Mouse (Mus musculus): ENCODE results near the gene Ttc7b. TPM values are rescaled to one million over a fixed set of nuclear protein-coding genes. Genes with fewer than 3 reads are reported as not detected.

The Ttc7b gene
- total RNA-seq (2014; rRNA removed) (7.7 and 10.1 TPM in 2 replicates), polyA plus RNA-seq (2012; rRNA removed) (10.7 and 10.9 TPM in 2 replicates)

- Histone ChIP-seq H3K79me2 (ENCODE audit: control insufficient read depth, insufficient read depth, low read length) (peaks cover 25% of the 10 kb centered on the region), H3K4me3 (ENCODE audit: insufficient read depth, low read depth, low read length) (peak within 1 kb of the TSS; percentile 86), H3K27me3 (ENCODE audit: control insufficient read depth, insufficient read depth, low read length) (no peaks in the 10 kb centered on the region), H3K9ac (ENCODE audit: low read depth, low read length) (peak within 1 kb of the TSS; percentile 97), H3K27ac (replicated peaks; ENCODE audit: insufficient read depth, low read depth, low read length) (peak within 1 kb of the TSS; percentile 68), H3K36me3 (ENCODE audit: control insufficient read depth, insufficient read depth, low read length) (no peaks in the 10 kb centered on the region), H3K4me1 (ENCODE audit: control insufficient read depth, insufficient read depth, low read length) (peaks cover 18% of the 10 kb centered on the region)
- 10% methylated on average over 42 of the region's 42 CpGs for WGBS
- no peak for TF ChIP-seq POLR2A (IDR thresholded peaks at IDR 0.05; ENCODE audit: extremely low read depth, insufficient read depth, low read length)
- peak; percentile 64 for TF ChIP-seq CTCF (IDR thresholded peaks at IDR 0.05; ENCODE audit: low read depth, low read length)
- no peak for DNase-seq (ENCODE audit: extremely low read depth, low read depth, low spot score)
These were observed at the start of gene Ttc7b for GRCm38 (mm10) chr12:100520794-100521186. Gene Ttc7b, minus strand, starts transcription at chr12:100520826.

- Histone ChIP-seq H3K36me3 (ENCODE audit: control insufficient read depth, insufficient read depth, low read length) (peaks cover 6% of the 10 kb centered on the region), H3K27me3 (ENCODE audit: control insufficient read depth, insufficient read depth, low read length) (no peaks in the 10 kb centered on the region), H3K79me2 (ENCODE audit: control insufficient read depth, insufficient read depth, low read length) (no peaks in the 10 kb centered on the region), H3K27ac (replicated peaks; ENCODE audit: insufficient read depth, low read depth, low read length) (no peak overlapping the region), H3K9ac (ENCODE audit: low read depth, low read length) (no peak overlapping the region), H3K4me3 (ENCODE audit: insufficient read depth, low read depth, low read length) (no peak overlapping the region), H3K4me1 (ENCODE audit: control insufficient read depth, insufficient read depth, low read length) (no peaks in the 10 kb centered on the region)
- TF ChIP-seq CTCF (IDR thresholded peaks at IDR 0.05; ENCODE audit: low read depth, low read length): no peak
- no peak for TF ChIP-seq POLR2A (IDR thresholded peaks at IDR 0.05; ENCODE audit: extremely low read depth, insufficient read depth, low read length)
- no peak for DNase-seq (ENCODE audit: extremely low read depth, low read depth, low spot score)
- 93% methylated on average over 7 of the region's 7 CpGs for WGBS
These were observed 48.2 kb upstream of the Ttc7b start for GRCm38 (mm10) chr12:100568831-100569230.

GRCm38 (mm10) chr12:100568105-100568504, 47.5 kb upstream of the Ttc7b start:
- no peaks in the 10 kb centered on the region for H3K79me2 ChIP-seq (ENCODE audit: control insufficient read depth, insufficient read depth, low read length)
- TF ChIP-seq POLR2A (IDR thresholded peaks at IDR 0.05; ENCODE audit: extremely low read depth, insufficient read depth, low read length): no peak
- no peak for TF ChIP-seq CTCF (IDR thresholded peaks at IDR 0.05; ENCODE audit: low read depth, low read length)
- DNase-seq (ENCODE audit: extremely low read depth, low read depth, low spot score): no peak
- no peaks in the 10 kb centered on the region for H3K27me3 ChIP-seq (ENCODE audit: control insufficient read depth, insufficient read depth, low read length)
- H3K36me3 ChIP-seq (ENCODE audit: control insufficient read depth, insufficient read depth, low read length): peaks cover 6% of the 10 kb centered on the region
- H3K4me3 ChIP-seq (ENCODE audit: insufficient read depth, low read depth, low read length): no peak overlapping the region
- H3K9ac ChIP-seq (ENCODE audit: low read depth, low read length): no peak overlapping the region
- no peak overlapping the region for H3K27ac ChIP-seq (replicated peaks; ENCODE audit: insufficient read depth, low read depth, low read length)
- H3K4me1 ChIP-seq (ENCODE audit: control insufficient read depth, insufficient read depth, low read length): no peaks in the 10 kb centered on the region
- 82% methylated on average over 6 of the region's 6 CpGs for WGBS

- H3K4me3 ChIP-seq (ENCODE audit: insufficient read depth, low read depth, low read length): no peak overlapping the region
- H3K27ac ChIP-seq (replicated peaks; ENCODE audit: insufficient read depth, low read depth, low read length): no peak overlapping the region
- H3K4me1 ChIP-seq (ENCODE audit: control insufficient read depth, insufficient read depth, low read length): no peaks in the 10 kb centered on the region
- DNase-seq (ENCODE audit: extremely low read depth, low read depth, low spot score): no peak
- no peak for TF ChIP-seq POLR2A (IDR thresholded peaks at IDR 0.05; ENCODE audit: extremely low read depth, insufficient read depth, low read length)
- TF ChIP-seq CTCF (IDR thresholded peaks at IDR 0.05; ENCODE audit: low read depth, low read length): no peak
- H3K9ac ChIP-seq (ENCODE audit: low read depth, low read length): no peak overlapping the region
- H3K36me3 ChIP-seq (ENCODE audit: control insufficient read depth, insufficient read depth, low read length): peaks cover 6% of the 10 kb centered on the region
- 84% methylated on average over 3 of the region's 3 CpGs for WGBS
- H3K27me3 ChIP-seq (ENCODE audit: control insufficient read depth, insufficient read depth, low read length): no peaks in the 10 kb centered on the region
- H3K79me2 ChIP-seq (ENCODE audit: control insufficient read depth, insufficient read depth, low read length): no peaks in the 10 kb centered on the region
These were observed 47.0 kb upstream of the Ttc7b start for GRCm38 (mm10) chr12:100567627-100568026.

GRCm38 (mm10) chr12:100553675-100554074, 33.0 kb upstream of the Ttc7b start:
- WGBS: 92% methylated on average over 6 of the region's 6 CpGs
- no peak overlapping the region for H3K9ac ChIP-seq (ENCODE audit: low read depth, low read length)
- no peaks in the 10 kb centered on the region for H3K27me3 ChIP-seq (ENCODE audit: control insufficient read depth, insufficient read depth, low read length)
- no peak for DNase-seq (ENCODE audit: extremely low read depth, low read depth, low spot score)
- H3K79me2 ChIP-seq (ENCODE audit: control insufficient read depth, insufficient read depth, low read length): no peaks in the 10 kb centered on the region
- H3K4me1 ChIP-seq (ENCODE audit: control insufficient read depth, insufficient read depth, low read length): no peaks in the 10 kb centered on the region
- no peak overlapping the region for H3K4me3 ChIP-seq (ENCODE audit: insufficient read depth, low read depth, low read length)
- TF ChIP-seq CTCF (IDR thresholded peaks at IDR 0.05; ENCODE audit: low read depth, low read length) (no peak), POLR2A (IDR thresholded peaks at IDR 0.05; ENCODE audit: extremely low read depth, insufficient read depth, low read length) (no peak)
- H3K36me3 ChIP-seq (ENCODE audit: control insufficient read depth, insufficient read depth, low read length): peaks cover 8% of the 10 kb centered on the region; the same call in 1 of the 2 replicates
- no peak overlapping the region for H3K27ac ChIP-seq (replicated peaks; ENCODE audit: insufficient read depth, low read depth, low read length)

- 97% methylated on average over 1 of the region's 1 CpGs for WGBS
- H3K27ac ChIP-seq (replicated peaks; ENCODE audit: insufficient read depth, low read depth, low read length): no peak overlapping the region
These were observed 31.3 kb upstream of the Ttc7b start for GRCm38 (mm10) chr12:100551972-100552371.

More at GRCm38 (mm10) chr12:100551972-100552371, 31.3 kb upstream of the Ttc7b start:
- no peaks in the 10 kb centered on the region for H3K27me3 ChIP-seq (ENCODE audit: control insufficient read depth, insufficient read depth, low read length)
- no peaks in the 10 kb centered on the region for H3K79me2 ChIP-seq (ENCODE audit: control insufficient read depth, insufficient read depth, low read length)
- H3K4me3 ChIP-seq (ENCODE audit: insufficient read depth, low read depth, low read length): no peak overlapping the region
- H3K4me1 ChIP-seq (ENCODE audit: control insufficient read depth, insufficient read depth, low read length): no peaks in the 10 kb centered on the region
- peaks cover 8% of the 10 kb centered on the region; the same call in 1 of the 2 replicates for H3K36me3 ChIP-seq (ENCODE audit: control insufficient read depth, insufficient read depth, low read length)
- H3K9ac ChIP-seq (ENCODE audit: low read depth, low read length): no peak overlapping the region
- TF ChIP-seq CTCF (IDR thresholded peaks at IDR 0.05; ENCODE audit: low read depth, low read length): no peak
- TF ChIP-seq POLR2A (IDR thresholded peaks at IDR 0.05; ENCODE audit: extremely low read depth, insufficient read depth, low read length): no peak
- DNase-seq (ENCODE audit: extremely low read depth, low read depth, low spot score): no peak
